Mouse (Mus musculus): ENCODE data around the gene Dhh.
"Not testable (repeated sequence)": the region's sequence is repeated elsewhere in the genome, so short reads cannot be mapped to it uniquely, and the experiment has no call there.

Dhh gene

DNA sequence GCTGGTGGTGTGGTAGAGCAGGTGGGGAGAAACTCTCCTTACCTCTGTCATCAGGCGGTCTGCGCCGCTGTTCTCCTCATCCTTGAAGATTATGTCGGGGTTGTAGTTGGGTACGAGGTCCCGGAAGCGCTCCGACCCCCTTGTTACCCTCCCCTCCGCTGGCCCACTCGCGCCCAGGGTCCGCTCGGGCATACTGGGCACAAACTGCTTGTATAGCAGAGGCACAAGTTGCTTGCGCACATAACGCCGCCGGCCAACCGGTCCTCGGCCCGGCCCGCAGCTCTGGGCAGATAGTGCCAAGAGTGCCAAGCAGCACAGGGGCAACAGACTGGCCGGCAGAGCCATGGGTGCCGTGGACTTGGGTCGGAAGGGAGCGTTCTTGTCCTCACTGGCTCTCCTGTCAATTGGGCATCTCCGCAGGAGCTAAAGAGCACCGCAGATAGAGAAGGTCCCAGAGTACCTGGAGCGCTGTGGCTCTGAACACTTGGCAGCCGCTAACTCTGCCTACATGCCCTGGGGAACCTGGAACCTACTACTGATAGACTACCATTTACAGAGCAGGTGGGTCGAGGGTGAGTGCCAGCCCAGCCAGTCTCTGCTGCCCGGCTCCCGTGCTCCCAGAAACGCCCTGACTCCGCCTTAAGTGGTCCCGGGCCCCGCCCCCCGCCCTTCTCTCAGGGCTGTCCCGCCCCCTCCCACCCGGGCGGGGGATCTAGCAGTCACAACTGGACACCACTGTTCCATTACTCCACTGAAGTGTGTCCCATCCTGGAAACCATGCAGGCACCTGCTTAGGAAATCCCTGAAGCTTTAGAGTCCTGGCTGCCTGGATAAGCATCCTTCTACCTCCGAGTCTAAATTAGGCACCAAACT lies at the start of gene Dhh:
Gene Dhh, minus strand, starts transcription at position 613 of the 873 bp plus-strand sequence.
- peak; percentile 66 for DNase-seq

DNA sequence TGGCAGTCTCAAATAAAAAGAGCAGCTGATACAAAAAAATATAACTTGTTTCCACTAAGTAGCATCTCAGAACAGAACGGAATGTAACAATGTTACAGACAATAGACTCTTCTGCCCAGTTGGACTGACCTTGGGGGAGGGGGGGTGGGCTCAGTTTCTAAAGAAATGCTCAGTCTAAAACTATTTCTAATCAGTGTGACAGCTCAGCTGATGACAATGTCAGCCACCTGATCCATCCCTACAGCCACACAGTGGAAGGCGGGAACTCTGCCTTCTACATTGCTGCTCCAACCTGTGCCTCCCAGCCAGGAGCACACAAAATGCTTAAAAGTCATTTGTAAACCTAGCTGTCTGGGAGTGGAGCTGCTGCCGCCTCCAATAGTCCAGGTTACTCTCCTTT lies 49.5 kb upstream of the Dhh start:
- peak; percentile 68 for DNase-seq

DNA sequence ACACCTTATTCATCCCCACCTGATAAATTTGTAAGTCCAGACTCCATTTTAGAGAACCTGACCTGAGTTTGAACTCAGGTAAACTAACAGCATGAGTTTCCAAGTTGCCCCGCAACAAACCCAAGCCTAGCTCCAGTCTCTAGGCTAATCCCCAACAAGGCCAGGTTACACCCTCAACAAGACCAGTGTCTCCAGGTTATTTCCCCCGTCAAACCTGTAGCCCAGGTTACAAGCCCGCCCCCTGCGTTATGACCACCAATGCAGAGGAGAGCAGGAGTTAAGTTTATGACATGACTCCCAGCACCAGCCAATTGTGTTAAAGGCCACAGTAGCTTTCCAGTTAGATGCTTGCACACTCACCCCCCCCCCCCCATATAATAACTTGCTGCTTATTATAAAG lies 44.8 kb upstream of the Dhh start:
- DNase-seq, result no peak

DNA sequence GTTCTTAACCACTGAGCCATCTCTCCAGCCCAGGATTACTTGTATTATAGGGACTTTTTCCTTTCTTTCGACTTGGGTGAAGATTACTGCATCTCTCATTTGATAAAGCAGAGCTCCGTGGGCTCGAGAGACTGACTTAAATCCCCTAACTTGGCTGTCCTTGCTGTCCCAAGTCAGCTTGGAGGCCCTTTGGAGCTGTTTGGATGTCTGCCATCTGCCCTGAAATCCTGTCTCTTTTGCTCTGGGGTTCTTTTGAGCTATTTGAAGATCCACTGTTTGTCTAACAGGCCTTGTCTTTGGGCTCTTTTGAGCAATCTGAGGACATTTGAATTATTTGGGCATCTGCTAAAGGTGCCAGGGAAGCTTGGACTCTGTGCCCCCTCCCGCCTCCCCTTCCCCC lies 43.7 kb upstream of the Dhh start:
- no peak for DNase-seq

DNA sequence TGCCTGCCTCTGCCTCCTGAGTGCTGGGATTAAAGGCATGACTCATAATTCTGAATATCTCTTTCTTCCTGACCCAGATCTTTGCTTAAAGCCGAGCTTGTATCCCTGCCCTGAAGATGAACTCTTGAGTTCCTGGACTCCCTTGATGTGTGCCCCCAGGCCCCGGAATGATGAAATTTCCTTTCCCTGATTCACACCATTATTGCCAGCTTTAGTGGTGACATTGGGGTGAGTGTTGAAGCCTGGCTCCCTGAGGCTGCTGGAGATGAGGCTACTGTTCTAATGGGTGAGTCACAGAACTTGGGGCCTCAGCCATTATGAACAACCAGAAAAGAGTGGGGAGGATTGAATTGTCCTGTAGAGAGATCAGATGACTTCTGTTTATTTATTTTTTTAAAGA lies 43.2 kb upstream of the Dhh start:
- no peak for DNase-seq

DNA sequence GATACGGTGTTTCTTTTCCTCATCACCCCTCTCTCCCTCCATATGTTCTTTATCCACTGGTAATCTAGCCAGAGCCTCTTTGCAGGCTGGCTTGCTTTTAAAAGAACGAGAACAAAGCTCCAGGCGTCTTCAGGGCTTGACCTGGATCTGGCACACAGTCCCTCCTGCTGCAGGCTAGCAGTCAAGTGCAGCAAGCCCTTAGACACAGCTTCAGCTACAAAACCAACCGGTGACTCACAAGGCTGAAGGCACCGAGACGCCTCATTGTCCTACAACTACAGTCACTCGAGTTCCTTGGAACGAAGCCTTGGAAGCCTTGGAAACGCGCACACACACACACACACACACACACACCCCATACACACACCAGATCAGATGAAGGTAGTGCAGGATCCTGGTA lies 42.5 kb upstream of the Dhh start:
- peak; percentile 71 for DNase-seq

DNA sequence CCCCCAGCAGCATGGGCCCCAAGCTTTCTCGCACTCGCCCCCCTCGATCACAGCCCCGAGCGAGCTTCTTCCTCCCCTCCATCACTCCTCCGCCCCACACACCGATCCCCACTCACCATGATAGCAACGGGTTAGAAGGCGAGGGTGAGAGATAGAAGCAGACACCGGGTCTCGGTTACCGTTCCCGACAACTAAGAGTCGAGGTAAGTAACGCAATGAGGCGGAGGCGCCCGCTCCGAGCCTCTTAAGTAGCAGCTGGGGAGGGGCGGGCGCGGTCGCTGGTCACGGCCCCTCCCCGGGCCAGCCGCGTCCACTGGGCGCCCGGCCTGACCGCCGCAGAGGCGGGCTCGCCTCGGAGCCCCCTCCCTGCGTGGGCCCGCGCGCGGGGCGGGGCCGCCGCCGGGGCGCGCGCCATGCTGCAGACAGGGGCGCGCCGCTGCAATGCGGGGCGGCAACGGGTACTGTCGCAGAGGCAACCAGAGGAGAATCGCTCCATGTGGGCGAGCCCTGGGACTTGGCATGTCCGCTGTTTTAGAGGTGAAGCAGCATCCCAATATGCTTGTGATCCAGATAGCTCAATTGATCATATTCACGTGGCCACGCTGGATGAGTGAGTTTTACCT lies 36.0 kb upstream of the Dhh start, which contains the start of gene Tuba1b:
Gene Tuba1b, minus strand, starts transcription at position 349 of the 623 bp plus-strand sequence.
- peak; percentile 96 for DNase-seq

DNA sequence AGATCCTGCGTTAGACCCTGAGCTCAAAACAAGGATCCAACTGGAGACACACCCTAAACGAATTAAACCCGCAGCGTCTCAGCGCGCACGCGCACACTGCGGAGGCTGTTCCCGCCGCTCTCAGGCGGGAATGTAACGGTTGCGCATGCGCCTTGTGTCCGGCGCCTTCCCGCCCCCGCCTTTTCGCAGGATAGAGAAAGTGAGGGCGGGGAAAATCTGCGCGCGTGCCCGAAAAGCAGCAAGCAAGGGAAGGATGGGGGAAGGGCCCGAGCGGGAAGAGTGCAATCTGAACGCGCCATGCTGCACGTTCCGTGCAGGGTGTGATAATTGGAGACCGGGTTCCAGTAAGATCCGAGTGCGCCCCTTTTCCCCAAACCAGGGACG lies 35.5 kb upstream of the Dhh start:
- DNase-seq, result peak; percentile 98

DNA sequence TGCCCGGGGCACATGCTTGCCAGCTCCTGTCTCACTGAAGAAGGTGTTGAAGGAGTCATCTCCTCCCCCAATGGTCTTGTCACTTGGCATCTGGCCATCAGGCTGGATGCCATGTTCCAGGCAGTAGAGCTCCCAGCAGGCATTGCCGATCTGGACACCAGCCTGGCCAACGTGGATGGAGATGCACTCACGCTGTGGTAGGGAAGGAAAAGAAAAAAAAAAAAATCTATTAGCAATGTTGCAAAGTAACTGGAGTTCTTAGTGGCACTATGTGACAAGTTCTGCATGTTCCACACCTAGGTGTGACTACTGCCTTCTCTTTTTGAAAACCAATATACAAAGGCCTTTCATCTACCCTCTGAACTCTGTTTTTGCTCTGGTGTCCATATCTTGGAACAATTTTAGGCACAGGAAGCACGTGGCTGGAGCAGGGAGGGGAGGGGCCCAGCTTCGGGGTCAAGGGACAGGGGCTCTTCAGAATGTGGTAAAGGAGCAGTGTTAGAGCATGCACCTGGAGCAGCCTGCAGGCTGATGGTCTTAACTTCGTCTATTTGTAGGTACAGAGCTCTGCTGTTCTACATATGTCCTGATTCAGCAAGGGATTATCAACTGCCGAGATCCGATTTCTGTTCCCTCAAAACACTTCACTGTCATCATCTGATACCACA lies 34.8 kb upstream of the Dhh start:
- not testable (repeated sequence) for DNase-seq

DNA sequence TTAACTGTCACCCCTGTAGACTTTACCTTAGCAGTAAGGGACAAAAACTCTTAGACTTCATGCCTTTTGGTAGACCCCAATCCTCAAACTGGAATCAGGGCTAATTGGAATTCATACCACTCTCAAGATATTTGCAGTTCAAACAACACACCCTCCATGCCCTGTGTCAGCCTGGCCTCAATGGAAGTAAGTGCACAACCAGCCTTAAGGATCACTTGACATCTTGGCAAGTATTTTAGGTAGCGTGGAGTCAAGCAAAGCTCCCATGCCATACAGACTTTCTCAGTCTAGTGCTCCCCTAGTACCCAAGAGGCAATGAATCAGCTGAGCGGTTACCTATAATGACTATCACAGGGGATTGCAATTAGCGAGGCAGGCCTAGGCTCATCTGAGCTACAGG lies 32.7 kb upstream of the Dhh start:
- no peak for DNase-seq

DNA sequence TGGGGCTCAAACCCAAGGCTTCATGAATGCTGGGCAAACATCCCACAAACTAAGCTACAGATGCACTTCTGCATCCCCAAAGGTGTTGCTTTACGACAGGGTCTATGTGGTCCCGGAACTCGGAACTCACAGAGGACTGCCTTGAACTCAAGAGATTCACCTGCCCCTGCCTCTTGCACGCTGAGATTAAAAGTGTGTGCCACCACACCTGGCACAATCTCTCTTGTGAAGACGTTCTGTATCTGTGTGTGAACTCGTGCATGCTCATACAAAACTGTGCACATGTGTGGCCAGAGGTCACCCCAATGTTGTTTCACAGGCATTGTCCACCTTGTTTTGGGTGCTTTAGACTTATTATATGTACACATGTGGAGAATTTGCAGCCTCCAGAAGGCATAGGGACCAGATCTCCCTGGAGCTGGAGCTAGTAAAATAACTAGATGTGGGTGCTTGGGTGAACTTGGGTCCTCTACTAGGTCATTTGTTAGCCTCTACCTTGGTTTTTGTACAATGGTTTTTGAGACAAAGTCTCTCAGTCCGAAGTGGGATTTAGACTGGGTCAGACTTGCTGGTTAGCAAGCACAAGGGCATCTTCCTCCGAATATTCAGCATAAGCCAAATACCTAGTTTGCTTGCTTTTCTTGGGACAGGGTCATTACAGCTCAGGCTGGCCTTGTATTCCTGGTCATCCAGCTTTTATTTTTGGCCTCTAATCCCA lies 31.8 kb upstream of the Dhh start:
- DNase-seq, result no peak

DNA sequence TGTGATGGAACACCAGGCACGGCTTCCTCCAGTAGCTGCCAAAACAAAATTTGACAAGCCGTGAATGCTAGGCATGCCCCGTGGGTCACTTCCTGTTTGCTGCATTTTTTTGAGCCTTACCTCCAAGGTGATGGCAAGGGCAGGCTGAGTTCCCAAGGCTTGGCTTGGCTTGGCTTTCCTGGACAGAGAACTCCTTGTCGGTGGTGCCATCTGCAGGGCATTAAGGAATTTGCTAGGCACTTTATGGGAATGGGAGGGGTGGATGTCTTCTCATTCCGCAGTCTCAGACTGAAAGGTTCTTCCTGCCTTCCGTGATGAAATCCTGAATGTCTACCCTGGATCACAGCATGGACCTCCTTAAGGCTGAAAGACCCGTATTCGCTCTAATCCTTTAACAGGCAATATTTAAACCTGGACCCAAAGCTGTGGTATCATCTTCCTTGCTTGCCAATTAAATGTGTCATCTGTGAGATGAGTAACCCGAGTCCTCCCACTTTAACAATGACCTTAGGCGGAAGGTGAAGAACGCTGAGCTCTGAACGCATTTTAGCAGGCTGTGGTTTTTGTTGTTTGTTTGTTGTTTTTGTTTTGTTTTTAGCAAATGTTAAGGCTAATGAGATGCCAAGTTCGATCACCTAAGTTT lies 30.4 kb upstream of the Dhh start:
- peak; percentile 91 for DNase-seq

DNA sequence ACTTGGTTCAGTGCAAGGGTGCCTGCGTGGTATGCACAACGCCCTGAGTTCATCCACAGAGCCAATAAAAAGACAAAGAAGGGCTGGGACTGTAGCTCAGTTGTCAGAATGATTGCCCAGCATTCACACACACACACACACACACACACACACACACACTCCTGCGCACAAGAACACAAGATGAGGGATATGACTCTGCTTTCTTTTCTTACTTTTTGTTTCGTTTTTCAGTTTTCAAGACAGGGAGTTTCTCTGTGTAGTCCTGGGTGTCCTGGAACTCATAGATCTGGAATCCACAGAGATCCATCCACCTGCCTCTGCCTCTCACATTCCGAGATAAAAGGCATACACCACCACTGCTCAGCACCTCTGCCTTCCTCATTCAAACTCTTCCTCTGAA lies 29.2 kb upstream of the Dhh start:
- no peak for DNase-seq

DNA sequence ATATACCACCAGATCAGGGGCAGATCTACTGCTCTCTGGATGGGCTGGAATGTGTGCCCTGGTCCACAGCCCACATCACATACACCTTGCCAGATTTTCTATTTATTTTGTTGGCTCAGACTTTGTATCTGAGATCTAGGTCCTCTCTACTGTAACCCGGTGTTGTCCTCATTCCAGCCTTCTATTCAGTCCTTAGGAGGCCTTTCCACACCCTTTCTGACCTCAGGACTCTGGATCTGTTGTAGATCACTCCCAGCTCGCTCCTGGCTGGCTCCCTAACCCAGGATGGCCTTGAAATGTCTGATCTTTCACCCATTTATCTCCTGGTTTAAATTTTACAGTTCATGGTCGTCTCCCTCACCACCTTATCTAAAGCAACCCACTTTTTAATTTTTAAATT lies 26.3 kb upstream of the Dhh start:
- no peak for DNase-seq

DNA sequence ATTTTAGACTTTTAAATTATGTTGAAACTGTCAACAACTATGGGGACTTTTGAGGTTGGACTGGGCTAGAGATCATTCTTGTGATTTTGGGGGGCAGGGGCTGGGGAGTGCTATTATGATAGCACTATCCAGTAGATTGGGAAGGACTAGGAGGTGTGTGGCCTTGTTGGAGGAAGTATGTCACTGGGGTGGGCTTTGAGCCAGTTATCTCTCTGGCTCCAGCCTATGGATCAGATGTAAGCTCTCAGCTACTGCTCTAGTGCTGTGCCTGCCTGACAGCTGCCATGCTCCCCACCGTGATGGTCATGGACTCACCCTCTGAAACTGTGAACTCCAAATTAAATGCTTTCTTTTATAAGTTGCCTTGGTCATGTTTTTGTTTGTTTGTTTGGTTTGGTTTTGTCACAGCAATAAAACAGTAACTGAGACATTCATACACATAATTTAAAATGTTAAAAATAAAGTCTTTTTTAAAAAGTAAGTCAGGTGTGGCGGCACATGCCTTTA lies 24.7 kb upstream of the Dhh start:
- DNase-seq, result no peak

DNA sequence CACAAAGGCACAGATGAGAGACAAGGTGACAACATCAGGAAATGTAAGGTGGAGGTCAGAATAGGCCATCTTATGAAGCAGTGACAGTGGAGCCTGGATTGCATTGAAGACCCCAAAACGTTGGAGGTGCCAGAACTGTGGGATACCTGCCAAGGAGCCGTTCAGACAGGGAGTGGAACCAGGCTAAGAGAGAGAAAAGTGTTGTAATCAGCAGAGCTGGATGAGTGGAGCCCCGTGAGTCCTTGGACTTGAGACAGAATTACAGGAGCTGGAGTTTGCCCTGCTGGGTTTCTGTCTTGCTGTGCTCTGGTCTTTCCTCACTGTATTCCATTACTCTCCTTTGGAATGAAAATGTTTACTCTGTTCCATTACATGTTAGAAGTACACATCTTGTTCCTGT lies 24.2 kb upstream of the Dhh start:
- no peak for DNase-seq

DNA sequence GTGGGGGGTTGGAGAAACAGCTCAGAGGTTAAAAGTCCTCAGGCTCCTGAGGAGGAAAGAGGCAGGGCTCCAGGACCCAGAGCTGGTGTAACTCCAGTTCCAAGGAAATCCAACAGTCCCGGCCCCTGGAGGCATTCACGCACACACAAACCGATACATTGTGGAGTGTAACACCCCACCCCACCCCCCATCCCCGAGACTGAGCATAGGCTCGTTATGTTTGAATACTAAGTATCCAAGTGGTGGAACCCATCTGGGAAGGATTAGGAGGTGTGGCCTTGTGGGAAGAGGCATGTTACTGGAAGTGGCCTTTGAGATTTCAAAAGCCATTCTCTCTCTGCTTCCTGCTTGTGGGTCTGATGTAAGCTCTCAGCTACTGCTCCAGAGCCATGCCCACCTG lies 23.2 kb upstream of the Dhh start:
- no peak for DNase-seq

DNA sequence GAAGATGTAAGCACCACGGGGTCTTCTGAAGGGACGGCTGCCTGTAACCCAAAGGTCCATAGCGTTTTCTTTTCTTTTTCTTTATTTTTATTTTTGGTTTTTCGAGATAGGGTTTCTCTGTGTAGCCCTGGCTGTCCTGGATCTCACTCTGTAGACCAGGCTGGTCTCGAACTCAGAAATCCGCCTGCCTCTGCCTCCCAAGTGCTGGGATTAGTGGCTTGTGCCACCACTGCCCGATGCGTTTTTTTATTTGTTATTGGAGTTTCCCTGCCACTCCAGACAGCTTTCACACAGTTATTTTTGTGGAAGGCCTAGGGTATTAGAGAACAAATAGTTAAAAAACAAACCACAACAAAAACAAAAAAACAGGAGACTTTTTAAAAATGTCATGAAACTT lies 20.2 kb upstream of the Dhh start:
- not testable (repeated sequence) for DNase-seq

DNA sequence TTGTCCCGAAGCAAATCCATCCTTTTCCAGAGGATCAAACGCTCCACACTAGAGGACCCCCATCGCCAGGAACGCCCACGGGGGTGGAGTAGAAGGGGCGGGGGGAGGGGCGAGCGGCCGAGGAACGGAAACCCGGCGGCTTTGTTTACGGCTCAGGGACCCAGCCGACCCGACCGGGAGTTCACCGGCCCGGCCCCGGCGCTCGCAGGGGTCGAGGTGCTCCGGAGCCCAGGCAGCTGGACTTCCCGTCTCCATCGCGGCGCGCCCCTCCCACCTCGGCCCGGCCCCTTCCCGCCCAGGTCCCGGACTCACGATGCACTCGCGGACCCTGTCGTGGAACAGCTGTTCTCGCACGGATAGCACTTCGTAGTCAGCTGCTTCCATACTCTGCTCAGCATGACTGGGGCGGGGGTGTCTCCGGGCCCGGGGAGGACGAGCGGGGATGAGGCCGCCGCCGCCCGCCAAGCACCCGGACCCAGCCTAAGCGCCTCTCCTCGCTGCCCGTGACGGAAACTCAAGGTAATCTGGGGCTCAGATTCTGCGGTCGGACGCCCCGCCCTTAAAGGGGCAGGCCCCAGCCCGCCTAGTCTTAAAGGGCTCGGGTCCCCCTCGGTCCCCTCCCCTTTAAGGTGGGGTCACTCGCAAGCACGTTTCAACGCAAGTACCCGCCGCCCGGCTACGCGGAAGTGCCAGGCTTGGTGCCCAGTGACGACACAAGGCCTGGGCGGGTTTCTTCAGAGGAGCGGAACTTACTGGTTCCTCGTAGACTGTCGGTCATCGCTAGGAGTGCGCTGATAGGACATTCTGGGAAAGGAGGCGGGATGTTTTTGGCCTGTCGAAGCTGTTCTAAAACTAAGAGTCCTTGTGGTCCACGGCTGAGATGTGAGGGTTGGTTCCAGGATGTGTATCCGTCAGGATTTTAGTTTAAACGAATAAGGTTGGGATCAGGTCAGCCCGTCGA lies 19.5 kb upstream of the Dhh start, which contains the start of gene Lmbr1l:
Gene Lmbr1l, minus strand, starts transcription at position 694 of the 961 bp plus-strand sequence.
- peak; percentile 100 for DNase-seq

DNA sequence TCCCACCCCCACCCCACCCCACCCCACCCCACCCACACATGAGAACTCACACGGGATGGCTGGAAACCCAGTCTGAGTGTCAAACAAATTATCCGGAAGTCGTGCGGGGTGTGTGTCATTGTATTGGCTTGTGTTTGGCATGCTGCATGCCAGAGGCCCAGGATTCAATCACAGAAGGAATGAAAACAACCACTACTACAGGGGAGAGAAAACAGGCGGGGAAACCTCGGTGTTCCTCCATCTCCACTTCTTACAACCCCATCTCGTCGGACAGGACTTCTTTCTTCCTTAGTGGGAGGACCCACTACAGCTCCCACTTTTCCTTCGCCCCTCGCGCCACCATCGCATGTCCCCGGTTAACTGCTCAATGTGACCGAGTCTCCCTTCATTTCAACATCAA lies 18.8 kb upstream of the Dhh start:
- peak; percentile 32 for DNase-seq

DNA sequence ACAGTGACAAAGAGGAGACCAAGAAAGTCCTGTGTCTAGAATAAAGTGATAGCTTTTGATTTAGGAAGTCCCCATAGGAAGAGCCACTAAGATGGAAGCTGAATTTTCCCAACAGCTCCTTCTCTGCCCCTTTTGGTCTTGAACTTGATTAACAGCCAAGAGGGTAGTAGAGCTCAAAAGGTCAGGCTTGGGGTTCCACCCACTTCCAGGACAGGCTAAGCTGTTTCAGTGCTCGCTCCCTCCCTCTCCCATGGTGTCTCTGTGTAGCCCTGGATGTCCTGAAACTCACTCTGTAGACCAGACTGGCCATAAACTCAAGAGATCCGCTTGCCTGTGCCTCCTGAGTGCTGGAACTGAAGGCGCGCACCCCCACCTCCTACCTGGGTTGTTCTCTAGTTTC lies 17.7 kb upstream of the Dhh start:
- no peak for DNase-seq

All from retina, postnatal 1 day (tissue).